Mouse (Mus musculus) gastrocnemius, adult 2 months (tissue): ENCODE results near the gene Cdkal1. TPM values are rescaled to one million over a fixed set of nuclear protein-coding genes. Genes with fewer than 3 reads are reported as not detected.

ENCODE experiments used
- DNase-seq: peaks from one replicate; pipeline ENCODE4 v3.0.0; 2022
- H3K27ac ChIP-seq: fragments of 200-600 bp; 2 replicates; pipeline ENCODE4 v1.8.1; 2022; ENCODE audit warnings: mild to moderate bottlenecking
- H3K4me3 ChIP-seq: fragments of 200-600 bp; 2 replicates; pipeline ENCODE4 v1.8.1; 2022; ENCODE audit warnings: mild to moderate bottlenecking, moderate library complexity
- CTCF ChIP-seq: fragments of 200-600 bp; IDR thresholded peaks from 2 replicates; pipeline ENCODE4 v1.8.1; 2022; ENCODE audit warnings: antibody characterized with exemption, mild to moderate bottlenecking, moderate library complexity
- intact Hi-C: fragments of 180-260 bp; cut with DNase I; formaldehyde crosslinking; loops from one replicate; pipeline ENCODE4 v1.15.1; 2025
- total RNA-seq, 2 experiments: library from RNA; stranded (reverse); gene quantifications; 2 replicates each; pipeline ENCODE4 v1.2.3; 2021

Cdkal1 gene
- total RNA-seq, 2 experiments from 2014 or later, result 35.4 to 35.5 TPM

DNA sequence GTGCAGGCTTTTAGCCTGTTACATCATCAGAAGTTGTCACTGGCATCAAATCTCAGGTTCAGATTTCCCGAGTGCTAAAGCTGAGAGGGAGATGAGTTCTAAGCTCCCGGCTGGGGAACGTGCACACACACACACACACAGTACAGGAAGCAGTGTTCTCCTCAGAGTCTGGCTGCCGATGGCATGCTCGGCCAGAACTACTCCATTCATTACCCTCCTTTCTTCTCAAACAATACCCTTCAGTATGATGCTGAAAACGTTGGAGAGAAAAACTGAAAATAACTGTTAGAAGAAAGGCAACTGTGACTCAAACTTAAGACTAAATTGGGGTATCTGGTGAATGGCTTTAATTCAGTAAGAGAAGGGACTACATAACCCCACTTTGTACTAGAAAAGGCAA, 491.5 kb downstream of the Cdkal1 start:
- peak overlapping the region; percentile 9; the same call in 1 of the 2 replicates for H3K4me3 ChIP-seq
- H3K27ac ChIP-seq, result peak overlapping the region; percentile 35; the same call in 1 of the 2 replicates
- TF ChIP-seq CTCF, result no peak
- intact Hi-C loops, result no loop called here
- no peak for DNase-seq

DNA sequence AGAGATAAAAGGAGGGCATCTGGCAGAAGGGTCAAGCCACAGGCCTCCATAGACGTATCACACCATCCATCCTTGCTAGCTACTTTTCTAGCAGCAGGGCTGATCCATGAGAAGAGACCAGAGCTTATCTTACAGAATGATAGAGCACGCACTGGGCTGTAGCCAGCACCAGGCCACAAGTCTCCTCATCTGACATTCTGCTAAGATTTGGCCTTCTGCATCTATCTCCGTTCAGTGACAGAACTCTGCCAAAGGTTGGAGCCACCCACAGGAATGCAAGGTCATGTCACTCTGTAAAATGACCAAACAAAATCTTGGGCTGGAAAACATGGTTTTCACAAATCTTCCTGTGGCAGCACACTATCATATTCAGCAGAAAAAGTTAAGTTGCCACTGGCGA, 493.6 kb downstream of the Cdkal1 start:
- Histone ChIP-seq H3K4me3 (no peak overlapping the region), H3K27ac (no peak overlapping the region)
- TF ChIP-seq CTCF, result no peak
- intact Hi-C loops, result no loop called here
- no peak for DNase-seq

DNA sequence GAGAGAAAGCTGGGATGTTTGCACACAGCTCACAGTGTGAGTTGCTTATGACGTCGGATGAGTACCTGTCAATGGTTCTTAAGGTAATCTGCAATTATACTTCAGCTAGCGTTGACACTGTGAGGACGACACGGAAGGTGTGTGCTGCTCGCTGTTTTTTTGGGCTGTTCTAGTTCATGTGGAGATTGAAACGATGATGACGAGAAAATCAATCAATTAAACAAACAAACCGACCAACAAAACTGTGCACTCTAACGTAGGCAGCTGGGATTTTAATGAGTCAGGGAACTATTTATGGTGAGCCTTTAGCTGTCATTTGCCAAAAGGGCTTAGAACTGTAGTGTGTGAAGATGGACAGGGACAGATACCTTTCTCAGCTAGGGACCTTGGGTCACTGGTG, 494.6 kb downstream of the Cdkal1 start:
- intact Hi-C loops, result no loop called here
- H3K27ac ChIP-seq, result no peak overlapping the region
- H3K4me3 ChIP-seq, result no peak overlapping the region
- no peak for TF ChIP-seq CTCF
- no peak for DNase-seq

DNA sequence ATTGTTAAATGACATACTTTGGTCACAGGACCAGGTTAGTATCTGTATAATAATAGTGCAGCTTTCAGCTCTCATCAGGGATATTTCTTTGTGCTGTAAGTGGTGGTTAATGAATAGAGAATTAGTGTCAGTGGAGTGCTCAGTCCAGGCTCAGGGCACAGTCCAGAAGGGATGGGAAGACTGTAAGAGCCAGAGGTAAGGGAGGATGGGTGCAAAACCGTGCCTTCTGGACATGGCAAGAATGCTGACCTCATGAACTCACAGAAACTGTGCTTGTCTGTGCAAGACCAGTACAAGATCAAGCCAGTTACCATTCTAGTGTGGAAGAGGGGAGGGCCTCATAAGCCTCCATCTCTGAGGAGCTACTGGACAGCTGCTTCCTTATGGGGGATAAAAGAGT, 496.1 kb downstream of the Cdkal1 start:
- Histone ChIP-seq H3K4me3 (no peak overlapping the region), H3K27ac (no peak overlapping the region)
- no peak for DNase-seq
- intact Hi-C loops, result no loop called here
- TF ChIP-seq CTCF, result no peak

DNA sequence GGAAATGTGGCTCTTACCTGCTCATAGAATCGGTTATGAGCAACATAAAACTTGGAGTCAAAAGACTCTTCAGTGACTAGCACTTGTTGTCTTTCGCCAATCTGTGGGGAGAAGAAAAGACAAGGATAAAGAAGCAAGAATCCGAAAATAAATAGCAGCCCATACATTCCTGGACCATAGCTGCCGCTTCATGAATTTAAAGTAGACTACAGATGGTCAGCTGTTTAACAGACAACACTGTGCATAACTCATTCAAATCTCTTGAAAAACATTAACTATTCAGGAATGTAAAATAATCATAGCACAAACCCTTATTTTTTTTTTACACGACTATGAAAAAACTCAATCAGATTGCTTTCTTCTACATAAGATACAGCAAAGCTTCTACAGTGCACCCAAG, 498.0 kb downstream of the Cdkal1 start:
- no peak for TF ChIP-seq CTCF
- intact Hi-C loops, result no loop called here
- no peak overlapping the region for H3K27ac ChIP-seq

DNA sequence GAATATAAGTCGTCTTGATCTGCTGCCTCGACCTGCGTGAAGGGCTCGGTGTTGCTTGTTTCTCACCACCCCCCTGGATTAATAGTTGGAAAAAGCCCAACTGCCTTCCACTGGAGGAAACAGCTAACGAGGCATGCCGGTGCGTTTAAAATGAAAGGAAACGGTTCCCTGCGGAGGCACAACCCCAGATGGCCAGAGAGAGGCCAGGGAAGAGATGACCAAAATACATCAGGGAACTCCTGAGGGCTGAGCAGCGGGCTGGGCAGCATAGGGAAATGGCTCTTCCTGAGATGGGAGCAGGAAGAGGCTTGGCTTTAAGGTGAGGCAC, 499.4 kb downstream of the Cdkal1 start:
- peak overlapping the region; percentile 46; the same call in 1 of the 2 replicates for H3K27ac ChIP-seq
- H3K4me3 ChIP-seq, result peak overlapping the region; percentile 38
- DNase-seq, result no peak

More for the DNA sequence above, 498.0 kb downstream of the Cdkal1 start:
- no peak for DNase-seq
- H3K4me3 ChIP-seq, result no peak overlapping the region

DNA sequence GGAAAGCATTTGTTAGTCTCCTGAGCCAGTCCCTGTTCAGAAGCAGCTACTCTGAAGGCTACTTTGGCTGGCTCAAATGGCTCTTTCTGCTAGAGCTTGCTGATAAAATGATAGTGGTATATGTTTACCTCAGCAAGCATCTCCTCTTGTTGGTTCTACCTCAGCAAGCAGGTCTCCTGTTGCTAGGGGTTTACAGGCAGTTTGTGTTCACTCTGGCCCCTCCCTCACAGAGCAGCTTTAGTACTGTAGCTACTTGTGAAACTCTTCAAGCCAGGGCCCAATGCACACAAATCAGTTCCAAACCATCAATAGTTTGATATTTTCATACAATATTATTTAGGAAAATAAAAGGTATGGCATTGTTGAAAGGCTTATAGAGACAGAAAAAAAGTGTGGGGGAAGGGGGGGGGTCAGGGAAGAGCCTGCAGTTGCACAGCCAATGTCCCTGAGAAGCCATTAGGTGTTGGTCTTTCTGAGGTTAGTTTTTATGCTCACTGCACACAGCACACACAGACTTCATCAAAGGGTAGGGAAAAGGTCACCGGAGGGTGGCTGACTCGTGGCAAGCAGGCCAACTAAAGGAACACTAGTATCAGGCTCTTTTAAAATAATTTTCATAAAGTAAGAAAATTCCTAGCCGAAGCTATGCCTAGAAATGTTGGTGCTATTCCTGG, 499.9 kb downstream of the Cdkal1 start:
- Histone ChIP-seq H3K4me3 (peak overlapping the region; percentile 38), H3K27ac (peak overlapping the region; percentile 4; the same call in 1 of the 2 replicates)
- no peak for DNase-seq
- TF ChIP-seq CTCF, result no peak
- intact Hi-C loops, result no loop called here

More for the DNA sequence above, 499.4 kb downstream of the Cdkal1 start:
- intact Hi-C loops, result no loop called here
- no peak for TF ChIP-seq CTCF

DNA sequence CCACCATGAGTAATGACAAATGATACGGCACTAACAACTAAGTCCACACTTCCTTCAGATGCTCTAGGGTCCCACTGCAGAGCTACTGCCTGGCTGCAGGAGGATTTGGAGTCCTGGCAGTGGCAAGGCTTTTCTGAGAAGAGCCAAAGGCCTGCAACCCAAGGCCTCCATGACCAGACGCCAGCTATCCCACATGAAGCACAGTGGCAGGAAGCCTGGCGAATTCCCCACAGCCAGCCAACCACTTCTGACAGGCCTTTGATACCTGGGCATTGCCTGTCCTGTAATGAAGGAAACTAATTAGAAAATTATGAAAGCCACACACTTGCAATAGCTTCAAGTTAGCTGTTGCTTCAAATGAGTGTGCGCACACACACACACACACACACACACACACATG, 500.5 kb downstream of the Cdkal1 start:
- DNase-seq, result no peak
- Histone ChIP-seq H3K4me3 (no peak overlapping the region), H3K27ac (no peak overlapping the region)
- intact Hi-C loops, result no loop called here
- no peak for TF ChIP-seq CTCF

DNA sequence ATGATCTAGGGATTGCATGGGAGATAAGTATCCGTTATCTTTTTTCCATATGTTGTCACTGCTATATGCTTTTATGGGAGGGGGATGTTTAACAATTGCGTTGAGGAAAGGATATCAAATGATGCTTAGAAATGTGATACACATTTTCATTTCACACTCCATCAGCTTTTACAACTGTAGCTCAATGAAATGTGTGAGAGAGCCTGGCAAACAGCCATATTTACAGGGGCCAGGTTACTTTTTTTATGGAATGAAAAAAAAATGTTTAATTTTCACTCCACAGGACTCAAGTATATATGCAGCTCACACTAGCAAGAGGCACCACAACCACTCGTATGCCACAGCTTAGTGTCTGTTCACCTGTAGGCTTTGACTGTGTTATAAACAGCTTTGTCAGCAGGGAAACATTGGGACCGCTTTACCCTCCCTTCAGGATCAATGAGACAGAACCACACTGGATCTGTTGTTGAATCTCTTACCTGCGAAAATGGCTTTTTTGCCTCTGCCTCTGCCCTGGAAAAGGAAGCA, 501.5 kb downstream of the Cdkal1 start:
- DNase-seq, result no peak
- Histone ChIP-seq H3K27ac (no peak overlapping the region), H3K4me3 (no peak overlapping the region)
- TF ChIP-seq CTCF, result no peak
- intact Hi-C loops, result no loop called here

DNA sequence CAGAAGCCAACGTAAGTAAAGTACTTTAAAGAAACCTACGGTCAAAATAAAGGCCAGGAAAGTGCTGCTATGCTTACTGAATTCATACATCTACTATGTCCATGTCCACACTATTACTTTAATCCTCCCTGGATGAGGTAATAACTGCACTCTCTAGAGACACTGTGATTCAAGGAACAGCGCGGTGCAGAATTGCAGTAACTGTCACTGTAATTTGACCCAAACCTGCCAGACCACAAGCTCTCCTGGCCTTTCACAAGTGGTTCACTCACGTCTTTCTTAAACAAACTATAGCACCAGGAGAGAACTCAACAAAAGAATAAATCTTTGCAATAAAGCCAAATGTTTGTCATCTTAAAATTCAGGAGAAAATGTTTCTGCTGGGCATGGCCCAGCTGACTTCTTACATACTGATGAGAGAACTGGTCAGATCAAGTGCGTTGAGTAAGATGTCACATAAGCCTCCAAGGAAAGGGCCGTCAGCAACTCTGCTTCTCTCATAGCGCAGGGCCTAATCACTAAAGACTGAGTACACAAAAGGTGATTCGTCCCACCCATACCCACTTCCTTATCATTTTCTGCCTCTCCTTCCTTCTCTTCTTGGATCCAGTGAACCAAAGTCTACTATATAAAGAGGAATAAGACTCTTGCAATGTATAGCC, 504.3 kb downstream of the Cdkal1 start:
- no peak for TF ChIP-seq CTCF
- intact Hi-C loops, result no loop called here

DNA sequence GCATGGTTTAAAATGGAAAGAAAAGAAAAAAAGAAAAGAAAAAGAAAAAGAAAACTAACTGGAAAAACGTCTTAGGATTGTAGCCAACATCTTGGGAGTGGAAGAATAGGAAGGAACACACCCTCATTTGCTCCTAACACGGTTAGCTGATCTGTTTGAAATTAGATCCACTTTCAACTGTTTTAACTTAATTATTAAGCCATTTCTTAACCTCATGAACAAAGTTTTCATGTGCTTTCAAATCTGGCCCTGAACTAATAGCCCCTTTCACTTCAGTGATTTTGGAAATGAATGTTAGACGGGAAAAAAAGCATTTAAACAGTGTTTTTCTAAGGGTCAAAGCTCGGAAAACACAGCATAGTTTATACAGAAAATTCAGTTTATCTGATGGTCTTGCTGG, 505.5 kb downstream of the Cdkal1 start:
- DNase-seq, result no peak
- intact Hi-C loops, result no loop called here
- no peak for TF ChIP-seq CTCF
- Histone ChIP-seq H3K4me3 (no peak overlapping the region), H3K27ac (no peak overlapping the region)

More for the DNA sequence above, 504.3 kb downstream of the Cdkal1 start:
- Histone ChIP-seq H3K4me3 (no peak overlapping the region), H3K27ac (no peak overlapping the region)
- no peak for DNase-seq

DNA sequence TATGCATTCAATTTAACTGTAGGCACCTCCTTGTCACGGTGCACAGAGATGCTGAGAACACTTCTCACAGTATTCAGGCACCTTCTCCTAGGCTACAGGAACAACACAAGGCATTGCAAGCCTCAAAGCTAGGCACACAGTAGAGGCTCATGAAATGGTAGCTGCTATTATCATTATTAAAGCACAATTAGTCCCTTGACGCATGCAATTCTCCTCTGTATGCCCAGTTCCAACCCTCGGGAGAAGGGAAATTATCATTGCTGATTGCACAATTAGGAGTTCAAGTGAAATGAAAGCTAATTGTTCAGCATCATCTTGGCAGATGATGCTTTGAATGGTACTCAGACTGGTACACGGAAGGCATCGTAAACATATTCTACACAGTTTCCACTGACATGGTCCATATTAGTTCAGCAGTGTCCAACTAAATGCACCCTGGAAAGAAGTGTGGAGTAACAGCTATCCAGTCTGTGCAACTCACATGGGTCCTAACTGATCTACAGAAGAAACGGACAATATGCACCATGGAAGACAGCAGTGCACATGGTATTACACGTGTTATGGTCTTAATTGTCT, 506.0 kb downstream of the Cdkal1 start:
- no peak overlapping the region for H3K27ac ChIP-seq

DNA sequence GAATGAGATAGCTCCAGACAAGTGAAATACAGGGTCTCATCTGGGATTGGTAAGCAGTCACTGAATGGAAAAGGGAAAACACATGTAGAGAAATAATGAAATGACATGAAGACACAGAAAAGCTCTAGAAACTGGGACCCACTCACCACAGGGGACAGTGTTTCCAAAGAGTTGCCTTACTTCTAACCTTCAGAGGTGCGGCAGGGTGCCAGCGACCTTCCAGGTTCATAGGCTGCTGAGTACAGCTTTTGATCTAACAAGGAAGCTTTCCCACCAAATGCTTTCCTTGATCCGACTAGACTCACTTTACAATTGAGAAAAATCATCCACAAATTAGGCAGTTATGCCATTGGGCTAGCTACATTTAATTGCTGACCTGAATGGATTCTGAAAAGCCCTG, 507.1 kb downstream of the Cdkal1 start:
- intact Hi-C loops, result no loop called here
- Histone ChIP-seq H3K4me3 (no peak overlapping the region), H3K27ac (no peak overlapping the region)
- TF ChIP-seq CTCF, result no peak
- DNase-seq, result no peak

More for the DNA sequence above, 506.0 kb downstream of the Cdkal1 start:
- intact Hi-C loops, result no loop called here
- no peak overlapping the region for H3K4me3 ChIP-seq
- no peak for TF ChIP-seq CTCF
- DNase-seq, result no peak
